Mouse (Mus musculus) CH12.LX (cell line): ENCODE measurements around the gene Ppard.

Experiments
- CTCF ChIP-seq, 2 experiments: IDR thresholded peaks in 1 of 2; conservative IDR thresholded peaks in 1 of 2; 2 replicates each; pipeline ENCODE4 v1.5.1; 2011 to 2012; ENCODE audit warnings: low read depth in 2 of 2, low read length in 2 of 2, improper control_type of control experiment in 1 of 2, inconsistent platforms in 1 of 2, mild to moderate bottlenecking in 1 of 2, moderate library complexity in 1 of 2
- E2F4 ChIP-seq: IDR thresholded peaks from 2 replicates; pipeline ENCODE4 v1.6.1; 2011; ENCODE audit warnings: low read depth, low read length, improper control_type of control experiment; ENCODE audit not compliant: insufficient replicate concordance
- EP300 ChIP-seq: IDR thresholded peaks from 2 replicates; pipeline ENCODE4 v1.6.1; 2011; ENCODE audit warnings: low read length, improper control_type of control experiment
- GABPA ChIP-seq: IDR thresholded peaks from 2 replicates; pipeline ENCODE4 v1.6.1; 2012; ENCODE audit warnings: low read depth, low read length, improper control_type of control experiment, inconsistent platforms; ENCODE audit not compliant: insufficient replicate concordance
- MAX ChIP-seq: IDR thresholded peaks from 2 replicates; pipeline ENCODE4 v1.6.1; 2011; ENCODE audit warnings: low read length, improper control_type of control experiment
- NRF1 ChIP-seq: IDR thresholded peaks from 2 replicates; pipeline ENCODE4 v1.6.1; 2014; ENCODE audit warnings: low read depth, mild to moderate bottlenecking, inconsistent platforms, low read length, improper control_type of control experiment, moderate library complexity
- POLR2A ChIP-seq: IDR thresholded peaks from 2 replicates; pipeline ENCODE4 v1.6.1; 2011; ENCODE audit warnings: low read depth, mild to moderate bottlenecking, improper control_type of control experiment, low read length
- TBP ChIP-seq: conservative IDR thresholded peaks from 2 replicates; pipeline ENCODE4 v1.6.1; 2011; ENCODE audit warnings: low read depth, low read length, improper control_type of control experiment
- ZC3H11A ChIP-seq: IDR thresholded peaks from 2 replicates; pipeline ENCODE4 v1.6.1; 2012; ENCODE audit warnings: low read depth, mild to moderate bottlenecking, inconsistent platforms, low read length, improper control_type of control experiment
- ZKSCAN1 ChIP-seq: IDR thresholded peaks from 2 replicates; pipeline ENCODE4 v1.6.1; 2012; ENCODE audit warnings: low read depth, inconsistent platforms, low read length, improper control_type of control experiment, borderline replicate concordance

- TF ChIP-seq GABPA (no peak), POLR2A (no peak), TBP (no peak), ZC3H11A (no peak), EP300 (no peak), NRF1 (no peak), CTCF (conservative IDR thresholded peaks at IDR 0.05 in 1 of 2, IDR thresholded peaks at IDR 0.05 in 1 of 2; ENCODE audit: low read depth in 2 of 2, low read length in 2 of 2) (no peak), E2F4 (no peak), ZKSCAN1 (no peak), MAX (no peak)
These were observed 89.2 kb downstream of the Ppard start for GRCm38 (mm10) chr17:28321700-28322099.
